8 mouse cellular contexts compared by ENCODE assay signal in the genomic region with DNA sequence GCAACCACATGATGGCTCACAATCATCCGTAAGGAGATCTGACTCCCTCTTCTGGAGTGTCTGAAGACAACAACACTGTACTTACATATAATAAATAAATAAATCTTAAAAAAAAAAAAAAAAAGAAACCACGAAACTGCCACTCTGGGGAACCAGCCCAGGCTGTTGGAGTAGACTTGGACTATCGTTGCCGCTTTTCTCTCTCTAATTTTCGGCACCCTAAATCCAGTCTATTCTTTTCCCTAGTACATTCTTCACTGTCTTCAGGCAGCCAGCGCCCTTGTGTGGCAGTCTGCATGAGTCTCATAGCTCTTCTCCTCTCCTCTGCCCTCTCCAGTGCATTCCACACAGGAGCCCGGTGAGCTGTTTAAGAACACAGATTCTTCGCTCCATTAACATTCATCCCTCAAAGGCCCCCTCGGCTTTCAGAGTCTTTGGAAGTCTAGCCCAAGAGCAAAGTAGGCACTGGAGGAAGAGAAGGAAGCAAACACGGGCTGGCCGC. TPM values are rescaled to one million over a fixed set of nuclear protein-coding genes. Genes with fewer than 3 reads are reported as not detected.
A peak's percentile ranks its signal among the peaks of the same experiment; 100 is the strongest.
DNase-seq lines count a peak whose midpoint lies in the region; ATAC-seq and TF ChIP-seq lines count a peak whose summit lies in the region.

No protein-coding gene starts in this region.

- POLR2A ChIA-PET in Patski (lab: Charles Lee): interaction anchor here (0.7 to 1.6 kb wide), 4 partner anchors 14 to 148 kb away, joined by 4 to 5 read pairs (median 5); partner anchors contain the start of genes Pcbp4 and Poc1a

- H3K4me1 ChIP-seq in heart, embryonic 16.5 days (ENCODE audit: control insufficient read depth, insufficient read depth, low read length): peaks cover 10% of the 10 kb centered on the region
- H3K4me1 ChIP-seq in hindbrain, embryonic 10.5 days (replicated peaks): peaks cover 20% of the 10 kb centered on the region

- TF ChIP-seq CTCF in Patski (IDR thresholded peaks at IDR 0.05): no peak

- H3K9me3 ChIP-seq in heart, embryonic 16.5 days (replicated peaks; ENCODE audit: control insufficient read depth, low read length): no peaks in the 10 kb centered on the region
- H3K9me3 ChIP-seq in hindbrain, embryonic 10.5 days: no peaks in the 10 kb centered on the region

- H3K36me3 ChIP-seq in heart, embryonic 16.5 days (ENCODE audit: control insufficient read depth, insufficient read depth): peaks cover 28% of the 10 kb centered on the region
- H3K36me3 ChIP-seq in hindbrain, embryonic 10.5 days: peaks cover 36% of the 10 kb centered on the region

- DNase-seq in heart, adult 11 months: no peak
- no peak for DNase-seq in Patski (ENCODE audit: low read depth, low spot score)
- DNase-seq in hindbrain, embryonic 10.5 days (ENCODE audit: low spot score): no peak
- no peak for DNase-seq in retina, postnatal 1 day
- no peak for DNase-seq in retina, embryonic 14.5 days (ENCODE audit: low spot score)
- DNase-seq in kidney, postnatal 25 days: no peak

- H3K27ac ChIP-seq in heart, embryonic 16.5 days (ENCODE audit: low read length): peak overlapping the region; percentile 95
- peak overlapping the region; percentile 97 for H3K27ac ChIP-seq in hindbrain, embryonic 10.5 days

- CTCF ChIA-PET in Patski (lab: Charles Lee): interaction anchor here (0.7 to 3.7 kb wide), 5 partner anchors 17 to 461 kb away, joined by 3 to 33 read pairs (median 3); partner anchors contain the start of genes Parp3, Poc1a and Rrp9

- peak overlapping the region; percentile 74 for H3K4me2 ChIP-seq in heart, embryonic 16.5 days (ENCODE audit: low read depth, low read length)

- 13% methylated on average over 11 of the region's 11 CpGs for WGBS in heart, embryonic 16.5 days
- 23% methylated on average over 11 of the region's 11 CpGs for WGBS in hindbrain, embryonic 10.5 days

- in situ Hi-C loops in Patski (cut with MboI; ENCODE audit: low pct_unique_long_range_greater_than_20kb): no loop called here

- ATAC-seq in heart, embryonic 16.5 days (replicated peaks; ENCODE audit: extremely low read depth, insufficient read depth, low FRiP score): peak; percentile 54
- peak; percentile 46 for ATAC-seq in Patski
- peak; percentile 9 for ATAC-seq in megakaryocyte progenitor cell, adult 5-6 weeks (replicated peaks; ENCODE audit: poor library complexity)

- H3K4me3 ChIP-seq in heart, embryonic 16.5 days (ENCODE audit: low read length): peak overlapping the region; percentile 92
- H3K4me3 ChIP-seq in hindbrain, embryonic 10.5 days: peak overlapping the region; percentile 91

- H3K9ac ChIP-seq in heart, embryonic 16.5 days (ENCODE audit: low read length): peak overlapping the region; percentile 69

- no peaks in the 10 kb centered on the region for H3K27me3 ChIP-seq in heart, embryonic 16.5 days (ENCODE audit: control insufficient read depth, insufficient read depth, low read length)
- H3K27me3 ChIP-seq in Patski: no peaks in the 10 kb centered on the region
- H3K27me3 ChIP-seq in hindbrain, embryonic 10.5 days (ENCODE audit: insufficient read depth, poor library complexity, severe bottlenecking): no peaks in the 10 kb centered on the region

RNA-seq across cellular contexts. Expression of gene Rpl29, which starts 0.5 kb away (rescaled TPM):
- polyA plus RNA-seq in heart, embryonic 16.5 days (2015; fragmentation: Nextera tagmentation; extraction: Ambion mirVana): 476 and 565 TPM in 2 replicates
- polyA plus RNA-seq in Patski (2021): 189 TPM
- polyA plus RNA-seq in hindbrain, embryonic 10.5 days (2016; fragmentation: Nextera tagmentation; extraction: Ambion mirVana): 912 and 973 TPM in 2 replicates
- 3,403 and 3,618 TPM in 2 replicates for total RNA-seq in megakaryocyte progenitor cell, adult 5-6 weeks (2015)
- total RNA-seq in megakaryocyte progenitor cell, adult 5-6 weeks (2017): 1,606 and 1,752 TPM in 2 replicates

RNA-seq across cellular contexts. Expression of gene Acy1, which starts 9.3 kb away (rescaled TPM):
- 27.5 and 27.8 TPM in 2 replicates for polyA plus RNA-seq in heart, embryonic 16.5 days (2015; fragmentation: Nextera tagmentation; extraction: Ambion mirVana)
- 10.8 TPM for polyA plus RNA-seq in Patski (2021)
- 36.7 and 37.0 TPM in 2 replicates for polyA plus RNA-seq in hindbrain, embryonic 10.5 days (2016; fragmentation: Nextera tagmentation; extraction: Ambion mirVana)
- 13.7 TPM in 2 replicates for total RNA-seq in megakaryocyte progenitor cell, adult 5-6 weeks (2015)
- 27.2 and 31.3 TPM in 2 replicates for total RNA-seq in megakaryocyte progenitor cell, adult 5-6 weeks (2017)

RNA-seq across cellular contexts. Expression of gene Abhd14b, which starts 18.5 kb away (rescaled TPM):
- polyA plus RNA-seq in heart, embryonic 16.5 days (2015; fragmentation: Nextera tagmentation; extraction: Ambion mirVana): 10.0 and 10.7 TPM in 2 replicates
- polyA plus RNA-seq in Patski (2021): 31.2 TPM
- 5.7 and 6.0 TPM in 2 replicates for polyA plus RNA-seq in hindbrain, embryonic 10.5 days (2016; fragmentation: Nextera tagmentation; extraction: Ambion mirVana)
- 15.8 and 19.1 TPM in 2 replicates for total RNA-seq in megakaryocyte progenitor cell, adult 5-6 weeks (2015)
- total RNA-seq in megakaryocyte progenitor cell, adult 5-6 weeks (2017): 8.4 and 11.7 TPM in 2 replicates

RNA-seq across cellular contexts. Expression of gene Abhd14a, which starts 18.7 kb away (rescaled TPM):
- polyA plus RNA-seq in heart, embryonic 16.5 days (2015; fragmentation: Nextera tagmentation; extraction: Ambion mirVana): 60.5 and 61.0 TPM in 2 replicates
- polyA plus RNA-seq in Patski (2021): 25.2 TPM
- polyA plus RNA-seq in hindbrain, embryonic 10.5 days (2016; fragmentation: Nextera tagmentation; extraction: Ambion mirVana): 39.7 and 41.9 TPM in 2 replicates
- total RNA-seq in megakaryocyte progenitor cell, adult 5-6 weeks (2015): 21.3 and 23.4 TPM in 2 replicates
- 27.3 and 30.2 TPM in 2 replicates for total RNA-seq in megakaryocyte progenitor cell, adult 5-6 weeks (2017)

RNA-seq across cellular contexts. Expression of gene Pcbp4, which starts 24.3 kb away (rescaled TPM):
- polyA plus RNA-seq in heart, embryonic 16.5 days (2015; fragmentation: Nextera tagmentation; extraction: Ambion mirVana): 64.8 and 69.9 TPM in 2 replicates
- 83.4 TPM for polyA plus RNA-seq in Patski (2021)
- 395 and 430 TPM in 2 replicates for polyA plus RNA-seq in hindbrain, embryonic 10.5 days (2016; fragmentation: Nextera tagmentation; extraction: Ambion mirVana)
- total RNA-seq in megakaryocyte progenitor cell, adult 5-6 weeks (2015): 0.91 and 1.7 TPM in 2 replicates
- total RNA-seq in megakaryocyte progenitor cell, adult 5-6 weeks (2017): 0.96 and 2.7 TPM in 2 replicates
